Mouse (Mus musculus) hindbrain, embryonic 16.5 days (tissue): Measurements from ENCODE around the gene Rab44. TPM values are rescaled to one million over a fixed set of nuclear protein-coding genes. Genes with fewer than 3 reads are reported as not detected.
A peak's percentile ranks its signal among the peaks of the same experiment; 100 is the strongest.

Experiments
- ATAC-seq: fragments of 200-750 bp; cut with Nextera tagmentation; 2 replicates; pipeline ENCODE4 v1.8.0; 2017; ENCODE audit warnings: moderate TSS enrichment, moderate library complexity
- H3K27ac ChIP-seq: fragments of 300-500 bp; sonication (generic); 2 replicates; pipeline ENCODE4 v1.5.1; 2014; ENCODE audit warnings: low read depth, mild to moderate bottlenecking, control low read depth, low read length, moderate library complexity
- H3K27me3 ChIP-seq: fragments of 300-500 bp; sonication (generic); replicated peaks from 2 replicates; pipeline ENCODE4 v1.6.1; 2014; ENCODE audit warnings: low read length; ENCODE audit not compliant: control insufficient read depth, insufficient read depth
- H3K36me3 ChIP-seq: fragments of 300-500 bp; sonication (generic); 2 replicates; pipeline ENCODE4 v1.6.1; 2014; ENCODE audit warnings: mild to moderate bottlenecking, low read length, moderate library complexity, mixed read lengths; ENCODE audit not compliant: control insufficient read depth, insufficient read depth
- H3K4me1 ChIP-seq: fragments of 300-500 bp; sonication (generic); 2 replicates; pipeline ENCODE4 v1.6.1; 2014; ENCODE audit warnings: low read depth, low read length; ENCODE audit not compliant: control insufficient read depth, insufficient read depth
- H3K4me2 ChIP-seq: fragments of 300-500 bp; sonication (generic); 2 replicates; pipeline ENCODE4 v1.6.1; 2014; ENCODE audit warnings: mild to moderate bottlenecking, low read length, control low read depth, moderate library complexity
- H3K4me3 ChIP-seq: fragments of 300-500 bp; sonication (generic); 2 replicates; pipeline ENCODE4 v1.5.1; 2014; ENCODE audit warnings: mild to moderate bottlenecking, low read length, control low read depth, moderate library complexity
- H3K9ac ChIP-seq: fragments of 300-500 bp; sonication (generic); 2 replicates; pipeline ENCODE4 v1.6.1; 2014; ENCODE audit warnings: low read depth, mild to moderate bottlenecking, control low read depth, low read length, moderate library complexity
- H3K9me3 ChIP-seq: fragments of 300-500 bp; sonication (generic); 2 replicates; pipeline ENCODE4 v1.6.1; 2014; ENCODE audit warnings: mild to moderate bottlenecking, low read length, moderate library complexity; ENCODE audit not compliant: control insufficient read depth
- WGBS: fragments of 180-500 bp; shearing (Covaris S2); extraction: QIAGEN DNeasy Blood & Tissue Kit; methylation state at CpG from one replicate; pipeline ENCODE4 v1.1.7; 2014; 5-methylcytosine and 5-hydroxymethylcytosine counted together
- polyA plus RNA-seq: library from polyadenylated mRNA; unstranded; fragments of >200 nt; fragmentation: Nextera tagmentation; extraction: Ambion mirVana; gene quantifications from 2 replicates; pipeline ENCODE4 v1.2.1, GENCODE M21; 2015

Rab44 gene
- polyA plus RNA-seq, 1 experiment from 2014 or later = 0.06 TPM

GRCm38 (mm10) chr17:29176391-29177267, 62.7 kb downstream of the Rab44 start:
- Histone ChIP-seq H3K36me3 (no peaks in the 10 kb centered on the region), H3K9ac (no peak overlapping the region), H3K9me3 (no peaks in the 10 kb centered on the region), H3K27ac (peak overlapping the region; percentile 65), H3K4me2 (peak overlapping the region; percentile 27), H3K4me1 (peaks cover 7% of the 10 kb centered on the region), H3K4me3 (no peak overlapping the region), H3K27me3 (no peaks in the 10 kb centered on the region)
- WGBS = 14% methylated on average over 9 of the region's 9 CpGs
- peak; percentile 80 for ATAC-seq

GRCm38 (mm10) chr17:29178503-29179059, 64.6 kb downstream of the Rab44 start:
- no peak overlapping the region for H3K9ac ChIP-seq
- H3K4me2 ChIP-seq = no peak overlapping the region
- no peaks in the 10 kb centered on the region for H3K27me3 ChIP-seq
- peaks cover 7% of the 10 kb centered on the region for H3K4me1 ChIP-seq
- no peaks in the 10 kb centered on the region for H3K9me3 ChIP-seq
- WGBS = 65% methylated on average over 9 of the region's 9 CpGs
- no peak for ATAC-seq
- H3K27ac ChIP-seq = no peak overlapping the region
- no peaks in the 10 kb centered on the region for H3K36me3 ChIP-seq
- no peak overlapping the region for H3K4me3 ChIP-seq

GRCm38 (mm10) chr17:29179917-29180316, 66.0 kb downstream of the Rab44 start:
- Histone ChIP-seq H3K4me2 (no peak overlapping the region), H3K36me3 (no peaks in the 10 kb centered on the region), H3K4me1 (peaks cover 7% of the 10 kb centered on the region), H3K4me3 (no peak overlapping the region), H3K27ac (no peak overlapping the region), H3K9ac (no peak overlapping the region), H3K9me3 (no peaks in the 10 kb centered on the region), H3K27me3 (no peaks in the 10 kb centered on the region)
- 95% methylated on average over 6 of the region's 6 CpGs for WGBS
- ATAC-seq = no peak

GRCm38 (mm10) chr17:29180406-29181127, 66.6 kb downstream of the Rab44 start:
- H3K4me1 ChIP-seq = peaks cover 9% of the 10 kb centered on the region
- no peak for ATAC-seq
- 76% methylated on average over 4 of the region's 4 CpGs for WGBS
- no peaks in the 10 kb centered on the region for H3K9me3 ChIP-seq
- H3K4me3 ChIP-seq = no peak overlapping the region
- no peaks in the 10 kb centered on the region for H3K36me3 ChIP-seq
- H3K4me2 ChIP-seq = no peak overlapping the region
- H3K27me3 ChIP-seq = no peaks in the 10 kb centered on the region
- no peak overlapping the region for H3K9ac ChIP-seq
- no peak overlapping the region for H3K27ac ChIP-seq

- Histone ChIP-seq H3K4me1 (peaks cover 3% of the 10 kb centered on the region), H3K27ac (no peak overlapping the region), H3K4me3 (no peak overlapping the region), H3K9me3 (no peaks in the 10 kb centered on the region), H3K27me3 (no peaks in the 10 kb centered on the region), H3K4me2 (no peak overlapping the region), H3K36me3 (no peaks in the 10 kb centered on the region), H3K9ac (no peak overlapping the region)
- 88% methylated on average over 5 of the region's 5 CpGs for WGBS
- ATAC-seq = no peak
Measured at GRCm38 (mm10) chr17:29181751-29182150, 67.8 kb downstream of the Rab44 start.

GRCm38 (mm10) chr17:29183162-29183561, 69.2 kb downstream of the Rab44 start:
- WGBS = 67% methylated on average over 11 of the region's 11 CpGs
- Histone ChIP-seq H3K4me1 (peaks cover 9% of the 10 kb centered on the region), H3K27me3 (no peaks in the 10 kb centered on the region), H3K9ac (no peak overlapping the region; the same call in 1 of the 2 replicates), H3K9me3 (no peaks in the 10 kb centered on the region), H3K36me3 (no peaks in the 10 kb centered on the region), H3K4me2 (no peak overlapping the region), H3K27ac (no peak overlapping the region), H3K4me3 (no peak overlapping the region)
- no peak for ATAC-seq

- Histone ChIP-seq H3K27me3 (no peaks in the 10 kb centered on the region; the same call in 1 of the 2 replicates), H3K4me1 (peaks cover 9% of the 10 kb centered on the region), H3K9ac (no peak overlapping the region), H3K36me3 (no peaks in the 10 kb centered on the region), H3K27ac (no peak overlapping the region), H3K9me3 (no peaks in the 10 kb centered on the region), H3K4me3 (no peak overlapping the region), H3K4me2 (no peak overlapping the region)
- 39% methylated on average over 7 of the region's 7 CpGs for WGBS
- no peak for ATAC-seq
Measured at GRCm38 (mm10) chr17:29185376-29186046, 71.6 kb downstream of the Rab44 start.

- 15% methylated on average over 10 of the region's 10 CpGs for WGBS
- ATAC-seq = no peak
- no peaks in the 10 kb centered on the region for H3K36me3 ChIP-seq
- no peak overlapping the region for H3K9ac ChIP-seq
- H3K4me3 ChIP-seq = no peak overlapping the region
- H3K9me3 ChIP-seq = no peaks in the 10 kb centered on the region
- peaks cover 9% of the 10 kb centered on the region for H3K4me1 ChIP-seq
- no peaks in the 10 kb centered on the region; the same call in 1 of the 2 replicates for H3K27me3 ChIP-seq
- H3K4me2 ChIP-seq = no peak overlapping the region
- no peak overlapping the region; the same call in 1 of the 2 replicates for H3K27ac ChIP-seq
Measured at GRCm38 (mm10) chr17:29186989-29187859, 73.3 kb downstream of the Rab44 start.
